Mouse (Mus musculus): ENCODE measurements at regions not wholly inside any gene's neighbourhood (a gene's known extent, or its start where the extent isn't known, plus 50 kb on each side); places are given as distances from the start of the nearest gene placed in this dataset.

- TF ChIP-seq POLR2A (IDR thresholded peaks at IDR 0.05; ENCODE audit: insufficient read depth, low read depth, low read length) (no peak), EP300 (IDR thresholded peaks at IDR 0.05; ENCODE audit: insufficient read depth, low read depth, low read length) (no peak), CTCF (IDR thresholded peaks at IDR 0.05) (no peak)
Observed at GRCm38 (mm10) chr16:49966251-49966588, 165.9 kb downstream of the Cd47 start.
